In the genomic region with DNA sequence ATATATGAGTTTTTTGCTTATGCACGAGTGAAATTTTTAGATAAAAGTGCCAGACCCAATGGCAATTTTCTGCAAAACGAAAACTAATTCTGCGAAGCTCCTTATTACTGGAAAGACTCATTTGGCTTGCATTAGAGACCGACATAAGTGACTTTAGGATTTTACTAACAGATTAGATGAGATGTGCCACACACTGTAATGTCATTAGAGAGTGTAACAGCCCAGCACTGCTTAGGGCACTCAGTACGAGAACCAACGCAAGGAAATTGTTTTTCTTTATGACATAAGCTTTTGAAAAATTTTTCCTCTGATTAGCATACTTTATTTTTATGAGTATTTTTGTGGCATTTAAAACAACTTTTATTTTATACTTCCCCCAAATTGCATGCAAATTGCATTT, we compare ENCODE assay signal across 29 mouse cellular contexts. TPM values are rescaled to one million over a fixed set of nuclear protein-coding genes. Genes with fewer than 3 reads are reported as not detected.
"Had no signal": no experiment of that assay in that cellular context is flagged by ENCODE, and none has a peak within 500 bp of the region (broad histone marks: within the 10 kb centered on the region; RNA-seq: fewer than 3 reads in every experiment).

No protein-coding gene starts in this region.

- H3K27me3 ChIP-seq: embryonic facial prominence, embryonic 12.5 days; embryonic facial prominence, embryonic 13.5 days; embryonic facial prominence, embryonic 15.5 days; forebrain, embryonic 12.5 days; forebrain, embryonic 13.5 days; forebrain, embryonic 15.5 days had no signal

- H3K4me1 ChIP-seq: embryonic facial prominence, embryonic 10.5 days; embryonic facial prominence, embryonic 12.5 days; embryonic facial prominence, embryonic 13.5 days; embryonic facial prominence, embryonic 15.5 days had no signal

- H3K36me3 ChIP-seq: embryonic facial prominence, embryonic 10.5 days; embryonic facial prominence, embryonic 12.5 days; embryonic facial prominence, embryonic 13.5 days; embryonic facial prominence, embryonic 15.5 days; forebrain, embryonic 10.5 days; forebrain, embryonic 12.5 days; forebrain, embryonic 15.5 days had no signal

- H3K4me2 ChIP-seq: embryonic facial prominence, embryonic 12.5 days; embryonic facial prominence, embryonic 13.5 days; embryonic facial prominence, embryonic 15.5 days; forebrain, embryonic 12.5 days; forebrain, embryonic 13.5 days; forebrain, embryonic 15.5 days had no signal

- H3K9me3 ChIP-seq: embryonic facial prominence, embryonic 10.5 days; embryonic facial prominence, embryonic 12.5 days; embryonic facial prominence, embryonic 13.5 days; embryonic facial prominence, embryonic 15.5 days; forebrain, embryonic 10.5 days; forebrain, embryonic 12.5 days; forebrain, embryonic 13.5 days; forebrain, embryonic 15.5 days had no signal

- ATAC-seq: forebrain, embryonic 13.5 days; forebrain, embryonic 14.5 days; forebrain, embryonic 15.5 days; forebrain, embryonic 16.5 days; forebrain, postnatal 0 days had no signal

- DNase-seq: cerebellum, adult 2 months; cerebellum, adult 8-10 months; cerebellum, adult 9-10 months; cerebellum, adult 9-11 months; cerebellum, postnatal 10 days; cerebellum, postnatal 14 days; cerebellum, postnatal 25 days; cerebellum, postnatal 36 days; embryo, embryonic 11 days; forebrain, postnatal 0 days; gastrocnemius, adult 2 months; gastrocnemius, postnatal 10 days; gastrocnemius, postnatal 14 days; gastrocnemius, postnatal 25 days; gastrocnemius, postnatal 36 days; heart, adult 11 months; heart, adult 18-20 months had no signal

- H3K9ac ChIP-seq: embryonic facial prominence, embryonic 12.5 days; embryonic facial prominence, embryonic 13.5 days; embryonic facial prominence, embryonic 15.5 days; forebrain, embryonic 12.5 days; forebrain, embryonic 13.5 days; forebrain, embryonic 15.5 days; forebrain, postnatal 0 days had no signal

- H3K4me3 ChIP-seq: embryonic facial prominence, embryonic 10.5 days; embryonic facial prominence, embryonic 12.5 days; embryonic facial prominence, embryonic 13.5 days; embryonic facial prominence, embryonic 15.5 days; erythroblast, embryonic 14.5 days; forebrain, embryonic 10.5 days; forebrain, embryonic 12.5 days; forebrain, embryonic 13.5 days; forebrain, embryonic 15.5 days; gastrocnemius, adult 2 months had no signal

- H3K27ac ChIP-seq: embryonic facial prominence, embryonic 10.5 days; embryonic facial prominence, embryonic 12.5 days; embryonic facial prominence, embryonic 13.5 days; embryonic facial prominence, embryonic 15.5 days; forebrain, embryonic 10.5 days; forebrain, embryonic 12.5 days; forebrain, embryonic 13.5 days; forebrain, embryonic 15.5 days; gastrocnemius, adult 2 months had no signal

RNA-seq across cellular contexts. Expression of a gene that starts 39.0 kb away (rescaled TPM):
- total RNA-seq: gastrocnemius, postnatal 25 days; granulocyte monocyte progenitor cell, adult 5-6 weeks had no signal
- polyA plus RNA-seq: erythroblast, embryonic 14.5 days had no signal
